Mouse (Mus musculus) G1E (cell line): ENCODE measurements around the gene Ccdc73.

Experiments
- CTCF ChIP-seq: IDR thresholded peaks from 2 replicates; pipeline ENCODE4 v1.5.1; 2012; ENCODE audit warnings: low read depth, low read length, inconsistent platforms, mixed read lengths
- GATA1 ChIP-seq: IDR thresholded peaks from 2 replicates; pipeline ENCODE4 v1.6.1; 2012; ENCODE audit warnings: borderline replicate concordance, low read length, inconsistent platforms, mixed read lengths
- POLR2AphosphoS5 ChIP-seq: IDR thresholded peaks from 2 replicates; pipeline ENCODE4 v1.6.1; 2012; ENCODE audit warnings: low read depth, low read length, inconsistent platforms; ENCODE audit not compliant: insufficient replicate concordance
- TAL1 ChIP-seq: conservative IDR thresholded peaks from 2 replicates; pipeline ENCODE4 v1.6.1; 2012; ENCODE audit warnings: low read depth, low read length, inconsistent platforms, mixed read lengths

DNA sequence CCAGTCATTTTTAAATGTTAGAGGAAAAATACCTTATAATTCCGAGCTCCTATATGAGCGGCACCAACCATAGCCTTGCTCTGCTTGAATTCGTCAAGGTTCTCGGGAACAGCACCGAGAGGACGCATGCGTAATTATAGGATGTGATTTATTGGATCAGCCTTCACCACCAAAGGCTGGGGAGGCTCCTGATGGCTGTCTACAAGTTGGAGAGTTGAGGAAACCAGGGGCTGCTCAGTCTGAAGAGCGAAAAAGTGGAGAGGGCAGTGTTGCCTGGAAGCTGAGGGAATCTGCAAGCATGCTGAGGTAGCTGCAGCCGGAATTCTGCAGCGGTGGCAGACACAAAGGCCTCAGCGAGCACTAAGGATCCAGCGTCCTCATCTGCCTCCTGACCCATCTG, 153.7 kb downstream of the Ccdc73 start:
- no peak for TF ChIP-seq CTCF
- no peak for TF ChIP-seq GATA1
- no peak for TF ChIP-seq TAL1
- TF ChIP-seq POLR2AphosphoS5: no peak
